Mouse (Mus musculus): ENCODE results near the gene Gm43517.

Gm43517 gene

DNA sequence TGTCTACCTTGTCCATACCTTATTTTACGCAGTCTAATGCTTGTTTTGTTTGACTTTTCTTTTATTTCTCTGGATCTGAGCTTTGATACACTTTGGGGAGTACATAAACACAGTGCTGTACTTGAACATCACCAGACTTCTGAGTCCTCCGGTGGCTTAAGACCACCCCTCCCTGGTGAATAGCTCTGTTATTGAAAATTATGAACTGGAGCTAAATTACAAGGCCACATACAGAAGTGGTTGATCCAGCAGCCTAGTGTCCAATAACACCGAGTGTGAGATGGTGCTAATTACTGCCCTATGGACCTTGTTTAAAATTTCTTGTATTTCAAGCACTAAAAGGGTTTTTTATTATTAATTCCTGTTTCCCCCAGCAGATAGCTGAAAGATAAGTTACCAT is 33.0 kb downstream of the Gm43517 start:
- DNase-seq: no peak

All from B cell, adult 2 months (primary cell).